Mouse (Mus musculus): ENCODE measurements around the gene Msh4.

GRCm38 (mm10) chr3:153832654-153832945, 73.3 kb downstream of the Msh4 start:
- TF ChIP-seq ZC3H11A (IDR thresholded peaks at IDR 0.05; ENCODE audit: borderline replicate concordance, low read depth, low read length) (no peak), ZNF384 (IDR thresholded peaks at IDR 0.05; ENCODE audit: low read depth, low read length) (no peak), HCFC1 (IDR thresholded peaks at IDR 0.05; ENCODE audit: borderline replicate concordance, insufficient read depth, low read length) (no peak), MAFK (IDR thresholded peaks at IDR 0.05; ENCODE audit: insufficient read depth, low read depth, low read length) (no peak), CHD2 (IDR thresholded peaks at IDR 0.05; ENCODE audit: low read depth, low read length) (no peak)

Data from ES-E14 (cell line).